Mouse (Mus musculus) intestine, embryonic 15.5 days (tissue): Measurements from ENCODE around the gene Gm3183. TPM values are rescaled to one million over a fixed set of nuclear protein-coding genes. Genes with fewer than 3 reads are reported as not detected.
"Not testable (repeated sequence)": the region's sequence is repeated elsewhere in the genome, so short reads cannot be mapped to it uniquely, and the experiment has no call there.

Experiments
- ATAC-seq: fragments of 200-750 bp; cut with Nextera tagmentation; 2 replicates; pipeline ENCODE4 v1.8.0; 2017; ENCODE audit warnings: moderate TSS enrichment, moderate library complexity
- H3K27ac ChIP-seq: fragments of 300-500 bp; sonication (generic); 2 replicates; pipeline ENCODE4 v1.5.1; 2015; ENCODE audit warnings: mild to moderate bottlenecking, inconsistent platforms
- H3K27me3 ChIP-seq: fragments of 300-500 bp; sonication (generic); replicated peaks from 2 replicates; pipeline ENCODE4 v1.6.1; 2015; ENCODE audit warnings: inconsistent platforms
- H3K36me3 ChIP-seq: fragments of 300-500 bp; sonication (generic); 2 replicates; pipeline ENCODE4 v1.6.1; 2015; ENCODE audit warnings: inconsistent platforms
- H3K4me1 ChIP-seq: fragments of 300-500 bp; sonication (generic); replicated peaks from 2 replicates; pipeline ENCODE4 v1.6.1; 2015; ENCODE audit warnings: inconsistent platforms
- H3K4me2 ChIP-seq: fragments of 300-500 bp; sonication (generic); replicated peaks from 2 replicates; pipeline ENCODE4 v1.6.1; 2015; ENCODE audit warnings: mild to moderate bottlenecking, inconsistent platforms
- H3K4me3 ChIP-seq: fragments of 300-500 bp; sonication (generic); replicated peaks from 2 replicates; pipeline ENCODE4 v1.5.1; 2015; ENCODE audit warnings: inconsistent platforms
- H3K9ac ChIP-seq: fragments of 300-500 bp; sonication (generic); 2 replicates; pipeline ENCODE4 v1.6.1; 2015; ENCODE audit warnings: inconsistent platforms
- H3K9me3 ChIP-seq: fragments of 300-500 bp; sonication (generic); 2 replicates; pipeline ENCODE4 v1.6.1; 2016; ENCODE audit warnings: inconsistent platforms
- WGBS: fragments of 180-500 bp; shearing (Covaris S2); methylation state at CpG from one replicate; pipeline ENCODE4 v1.1.7; 2015; 5-methylcytosine and 5-hydroxymethylcytosine counted together
- polyA plus RNA-seq: library from polyadenylated mRNA; unstranded; fragments of >200 nt; fragmentation: Nextera tagmentation; extraction: Ambion mirVana; gene quantifications from 2 replicates; pipeline ENCODE4 v1.2.1, GENCODE M21; 2015

Gm3183 gene
- polyA plus RNA-seq, result not detected in 2 replicates

DNA sequence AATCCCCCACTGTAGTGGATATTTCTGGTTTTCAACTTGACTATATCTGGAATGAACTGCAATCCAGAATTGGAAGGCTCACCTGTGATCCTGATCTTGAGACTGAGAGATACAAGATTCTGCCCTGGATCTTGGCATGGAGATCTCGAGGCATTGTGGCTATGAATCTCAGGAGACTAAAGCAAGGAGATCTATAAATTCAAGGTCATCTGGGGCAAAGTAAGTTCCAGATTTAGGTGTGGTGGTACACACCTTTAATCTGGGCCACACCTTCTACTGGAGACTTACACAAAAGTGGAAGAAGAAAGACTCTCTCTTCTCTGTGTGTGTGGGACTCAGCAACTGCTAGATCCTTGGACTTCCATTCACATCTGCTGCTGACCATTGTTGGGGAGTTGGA, at the start of gene Gm3183:
Gm3183 (plus strand) TSS at position 301 of the 400 bp plus-strand sequence.
- not testable (repeated sequence) for H3K9me3 ChIP-seq, H3K4me2 ChIP-seq, H3K9ac ChIP-seq, H3K36me3 ChIP-seq, ATAC-seq, H3K4me3 ChIP-seq, H3K27ac ChIP-seq, H3K27me3 ChIP-seq, H3K4me1 ChIP-seq
- WGBS, result no CpG with 5 or more reads among the region's 1 CpGs

Other genes with a start within 250 kb of the Gm3183 start
- gene Gm3147, start 249.1 kb upstream of the Gm3183 start, polyA plus RNA-seq, result not detected in 2 replicates
- gene Gm6509, start 241.5 kb upstream of the Gm3183 start, polyA plus RNA-seq, result not detected in 2 replicates
- gene Gm6205, start 217.1 kb upstream of the Gm3183 start, polyA plus RNA-seq, result not detected in 2 replicates
- gene Gm6367, start 123.2 kb downstream of the Gm3183 start, polyA plus RNA-seq, result not detected in 2 replicates
- not detected in 2 replicates for gene Gm7942, start 241.5 kb downstream of the Gm3183 start, polyA plus RNA-seq